Mouse (Mus musculus): ENCODE results near the gene Tmem189. TPM values are rescaled to one million over a fixed set of nuclear protein-coding genes. Genes with fewer than 3 reads are reported as not detected.

The Tmem189 gene
- total RNA-seq, 1 experiment from 2014 or later: 22.6 TPM

DNA sequence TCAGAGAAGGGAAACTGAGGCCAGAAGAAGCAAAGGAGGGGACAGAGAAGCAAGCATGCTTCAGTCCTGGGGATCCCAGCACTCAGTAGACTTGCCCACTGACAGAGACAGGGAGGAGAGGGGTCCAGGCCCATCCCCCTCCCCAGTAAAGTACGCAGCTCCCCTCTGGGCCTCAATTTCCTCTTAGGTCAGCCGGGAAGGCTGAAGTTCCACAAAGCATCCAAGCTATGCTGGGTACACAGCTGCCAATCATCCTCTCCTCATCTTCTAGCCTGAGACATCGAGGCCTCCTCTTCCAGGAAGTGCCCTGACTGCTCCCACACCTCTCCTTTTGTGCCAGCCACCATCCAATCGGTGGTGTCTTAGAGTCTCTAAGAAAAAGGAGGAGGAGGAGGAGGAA lies 93.4 kb downstream of the Tmem189 start:
- ATAC-seq (replicated peaks in 1 of 2; ENCODE audit: insufficient read depth in 1 of 2, low FRiP score in 2 of 2, low TSS enrichment in 1 of 2, low read depth in 1 of 2, poor library complexity in 2 of 2, severe bottlenecking in 2 of 2): no peak

DNA sequence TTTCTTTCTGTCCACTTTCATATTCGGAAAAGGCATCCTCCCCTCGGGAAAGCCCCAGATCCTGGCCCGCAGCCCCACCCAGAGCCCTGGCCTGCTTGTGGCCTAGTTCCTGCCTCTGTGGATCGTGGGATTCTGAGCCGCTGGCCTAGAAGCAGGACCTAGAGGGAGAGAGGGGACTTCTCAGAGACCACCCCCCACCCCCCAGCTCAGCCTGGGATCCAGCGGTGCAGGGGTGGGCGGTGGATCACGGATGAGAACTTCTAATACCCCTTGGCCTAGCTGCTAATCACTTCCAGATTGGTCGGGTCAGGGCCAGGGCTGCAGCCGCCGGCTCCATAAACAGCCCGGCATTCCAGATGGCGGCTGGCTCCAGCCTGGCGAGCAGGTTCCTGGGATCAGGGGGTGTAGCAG lies 93.9 kb downstream of the Tmem189 start:
- no peak for ATAC-seq (replicated peaks in 1 of 2; ENCODE audit: insufficient read depth in 1 of 2, low FRiP score in 2 of 2, low TSS enrichment in 1 of 2, low read depth in 1 of 2, poor library complexity in 2 of 2, severe bottlenecking in 2 of 2)

DNA sequence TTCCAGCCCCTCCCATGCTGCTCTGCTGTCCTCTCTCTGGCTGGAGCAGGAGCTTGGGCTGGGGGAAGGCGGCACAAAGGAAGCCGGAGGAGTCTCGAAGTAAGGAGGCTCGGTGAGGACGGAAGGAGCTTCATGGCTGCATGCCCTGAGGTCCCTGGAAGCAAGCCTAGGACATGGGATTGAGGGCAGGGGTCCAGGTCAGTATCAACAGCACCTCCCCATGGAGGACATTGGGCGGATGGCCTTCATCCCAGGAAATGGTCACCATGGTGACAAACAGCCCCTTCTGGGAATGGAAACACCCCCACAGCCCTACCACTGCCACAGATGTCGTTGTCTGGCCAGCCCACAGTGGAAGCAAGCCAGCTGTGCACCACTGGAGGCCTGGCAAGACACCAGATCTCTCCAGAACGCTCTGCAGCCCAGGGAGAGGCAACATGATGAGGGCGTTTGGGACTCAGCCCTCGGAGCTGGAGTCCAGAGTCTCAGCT lies 95.1 kb downstream of the Tmem189 start:
- ATAC-seq (replicated peaks in 1 of 2; ENCODE audit: insufficient read depth in 1 of 2, low FRiP score in 2 of 2, low TSS enrichment in 1 of 2, low read depth in 1 of 2, poor library complexity in 2 of 2, severe bottlenecking in 2 of 2): no peak

DNA sequence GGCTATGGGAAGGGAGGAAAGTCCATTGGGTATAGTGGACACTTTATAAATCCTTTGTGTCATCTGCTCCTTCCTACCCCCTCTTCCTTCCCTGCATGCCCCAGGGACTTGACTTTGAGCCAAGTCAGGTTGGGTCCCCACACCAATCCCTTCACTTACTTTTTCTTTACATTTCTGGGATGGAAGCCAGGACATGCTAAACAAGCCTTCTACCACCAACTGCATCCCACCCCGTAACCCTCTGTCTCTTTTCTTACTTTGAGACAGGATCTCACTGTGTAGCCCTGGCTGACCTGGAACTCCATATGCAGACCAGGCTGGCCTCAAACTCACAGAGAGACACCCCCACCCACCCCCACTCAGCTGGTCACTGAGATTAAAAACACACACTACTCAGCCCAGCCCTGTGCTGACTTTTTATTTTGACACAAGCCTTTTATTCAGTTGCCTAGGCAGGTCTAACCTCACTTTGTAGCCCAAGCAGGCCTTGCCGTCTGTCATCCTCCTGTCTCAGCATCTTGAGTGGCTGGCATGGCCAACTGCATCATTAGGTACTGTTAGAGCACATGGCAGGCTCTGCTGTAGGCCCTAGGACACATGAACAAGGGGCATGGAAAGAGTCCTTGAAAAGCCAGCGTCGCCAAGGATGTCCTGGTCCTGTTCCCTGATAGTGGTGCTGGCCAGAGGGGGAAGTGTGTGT lies 95.9 kb downstream of the Tmem189 start:
- ATAC-seq (replicated peaks in 1 of 2; ENCODE audit: insufficient read depth in 1 of 2, low FRiP score in 2 of 2, low TSS enrichment in 1 of 2, low read depth in 1 of 2, poor library complexity in 2 of 2, severe bottlenecking in 2 of 2): no peak

Other genes starting within 250 kb of the Tmem189 start
- 43.0 and 53.4 TPM in 2 replicates for gene Rnf114, start 197.2 kb downstream of the Tmem189 start, total RNA-seq (2017)
- 11.6 and 16.9 TPM in 2 replicates for gene Spata2, start 196.9 kb downstream of the Tmem189 start, total RNA-seq (2017)
- not detected in 2 replicates for gene Snai1, start 151.6 kb downstream of the Tmem189 start, total RNA-seq (2017)
- gene Ube2v1, start 57.7 kb downstream of the Tmem189 start, total RNA-seq (2017): 44.9 and 64.5 TPM in 2 replicates
- gene Gm20431, start 28.3 kb downstream of the Tmem189 start, total RNA-seq (2017): not detected in 2 replicates
- gene Cebpb, start 907 bp downstream of the Tmem189 start, total RNA-seq (2017): 15.5 and 20.1 TPM in 2 replicates
- gene Ptpn1, start 242.2 kb upstream of the Tmem189 start, total RNA-seq (2017): 37.1 and 61.6 TPM in 2 replicates

Data from hematopoietic stem cell, adult 5-6 weeks (primary cell).